Mouse (Mus musculus) regulatory T cell (primary cell): Measurements from ENCODE around the gene Magi2.

ENCODE experiments used
- in situ Hi-C: fragments of 300-600 bp; cut with MboI, MseI; formaldehyde crosslinking; loops from one replicate; pipeline ENCODE4 v1.15.1; 2025; ENCODE audit warnings: high pct_unique_total_duplicates

Magi2 gene

GRCm38 (mm10) chr5:20334549-20334948 is 1107.7 kb downstream of the Magi2 start:
- in situ Hi-C loops = no loop called here

- in situ Hi-C loops = no loop called here
Observed at GRCm38 (mm10) chr5:20352941-20353340, 1126.1 kb downstream of the Magi2 start.

- in situ Hi-C loops = no loop called here
Observed at GRCm38 (mm10) chr5:20358437-20358836, 1131.6 kb downstream of the Magi2 start.

- in situ Hi-C loops = no loop called here
Observed at GRCm38 (mm10) chr5:20359021-20359420, 1132.2 kb downstream of the Magi2 start.

GRCm38 (mm10) chr5:20362154-20362553 is 1135.3 kb downstream of the Magi2 start:
- in situ Hi-C loops = no loop called here

- in situ Hi-C loops = no loop called here
Observed at GRCm38 (mm10) chr5:20363216-20363615, 1136.4 kb downstream of the Magi2 start.

GRCm38 (mm10) chr5:20373586-20373985 is 1146.8 kb downstream of the Magi2 start:
- in situ Hi-C loops = no loop called here

GRCm38 (mm10) chr5:20378071-20378800 is 1151.4 kb downstream of the Magi2 start:
- in situ Hi-C loops = no loop called here

- in situ Hi-C loops = no loop called here
Observed at GRCm38 (mm10) chr5:20404533-20404932, 1177.7 kb downstream of the Magi2 start.

- in situ Hi-C loops = no loop called here
Observed at GRCm38 (mm10) chr5:20406626-20407025, 1179.8 kb downstream of the Magi2 start.

GRCm38 (mm10) chr5:20415320-20415719 is 1188.5 kb downstream of the Magi2 start:
- in situ Hi-C loops = no loop called here

- in situ Hi-C loops = no loop called here
Observed at GRCm38 (mm10) chr5:20417348-20417747, 1190.5 kb downstream of the Magi2 start.

- in situ Hi-C loops = no loop called here
Observed at GRCm38 (mm10) chr5:20432148-20432813, 1205.4 kb downstream of the Magi2 start.

- in situ Hi-C loops = no loop called here
Observed at GRCm38 (mm10) chr5:20446471-20447174, 1219.8 kb downstream of the Magi2 start.

- in situ Hi-C loops = no loop called here
Observed at GRCm38 (mm10) chr5:20456106-20456505, 1229.3 kb downstream of the Magi2 start.

GRCm38 (mm10) chr5:20457742-20458510 is 1231.1 kb downstream of the Magi2 start:
- in situ Hi-C loops = no loop called here

GRCm38 (mm10) chr5:20461709-20462108 is 1234.9 kb downstream of the Magi2 start:
- in situ Hi-C loops = no loop called here

GRCm38 (mm10) chr5:20462376-20462775 is 1235.5 kb downstream of the Magi2 start:
- in situ Hi-C loops = no loop called here

GRCm38 (mm10) chr5:20469721-20470120 is 1242.9 kb downstream of the Magi2 start:
- in situ Hi-C loops = no loop called here

- in situ Hi-C loops = no loop called here
Observed at GRCm38 (mm10) chr5:20470466-20470865, 1243.6 kb downstream of the Magi2 start.

- in situ Hi-C loops = no loop called here
Observed at GRCm38 (mm10) chr5:20484505-20484904, 1257.7 kb downstream of the Magi2 start.

- in situ Hi-C loops = no loop called here
Observed at GRCm38 (mm10) chr5:20491911-20492310, 1265.1 kb downstream of the Magi2 start.
